Mouse (Mus musculus) CH12.LX (cell line): Measurements from ENCODE around the gene Fcor. TPM values are rescaled to one million over a fixed set of nuclear protein-coding genes. Genes with fewer than 3 reads are reported as not detected.

ENCODE experiments used
- DNase-seq: peaks from one replicate; pipeline ENCODE4 v3.0.0-alpha.2; 2013; ENCODE audit errors: extremely low read depth
- H3K27ac ChIP-seq: 2 replicates; pipeline ENCODE4 v1.5.1; 2012; ENCODE audit warnings: low read depth, mild to moderate bottlenecking, control low read depth, moderate library complexity; ENCODE audit not compliant: insufficient read depth
- H3K27me3 ChIP-seq: replicated peaks from 2 replicates; pipeline ENCODE3; 2012; ENCODE audit warnings: inconsistent platforms
- H3K36me3 ChIP-seq, 2 experiments: replicated peaks in 1 of 2; 2 replicates each; pipeline versions ENCODE3 to v1.6.1; 2012; ENCODE audit warnings: inconsistent platforms in 1 of 2, low read length in 1 of 2, mild to moderate bottlenecking in 1 of 2, mixed read lengths in 1 of 2, moderate library complexity in 1 of 2; ENCODE audit not compliant: control insufficient read depth in 1 of 2, insufficient read depth in 1 of 2
- H3K4me1 ChIP-seq, 2 experiments: 2 replicates each; pipeline ENCODE4 v1.6.1; 2012; ENCODE audit warnings: inconsistent platforms in 1 of 2, moderate library complexity in 1 of 2; ENCODE audit not compliant: insufficient read depth in 2 of 2, control insufficient read depth in 1 of 2
- H3K4me2 ChIP-seq: 2 replicates; pipeline ENCODE4 v1.6.1; 2012; ENCODE audit warnings: low read depth, mild to moderate bottlenecking, control low read depth; ENCODE audit not compliant: poor library complexity, insufficient read depth, severe bottlenecking
- H3K4me3 ChIP-seq, 3 experiments: fragments of 150-350 bp in 1 of 3; sonication (generic) in 1 of 3; replicated peaks in 1 of 3; 2 replicates each; pipeline versions ENCODE3 to v1.5.1; 2011 to 2012; ENCODE audit warnings: low read depth in 2 of 3, low read length in 2 of 3, mild to moderate bottlenecking in 2 of 3, moderate library complexity in 2 of 3, control low read depth in 1 of 3, improper control_type of control experiment in 1 of 3, inconsistent platforms in 1 of 3, mixed read lengths in 1 of 3; ENCODE audit not compliant: poor library complexity in 1 of 3
- H3K79me2 ChIP-seq: replicated peaks from 2 replicates; pipeline ENCODE4 v1.6.1; 2012; ENCODE audit warnings: mild to moderate bottlenecking, moderate library complexity; ENCODE audit not compliant: control insufficient read depth, poor library complexity, insufficient read depth, severe bottlenecking; ENCODE audit errors: extremely low read depth
- H3K9ac ChIP-seq: 2 replicates; pipeline ENCODE4 v1.6.1; 2012; ENCODE audit warnings: low read depth, mild to moderate bottlenecking, control low read depth, moderate library complexity; ENCODE audit not compliant: insufficient read depth
- H3K9me3 ChIP-seq: replicated peaks from 2 replicates; pipeline ENCODE3; 2012; ENCODE audit warnings: low read length, inconsistent platforms, mixed read lengths
- BHLHE40 ChIP-seq: IDR thresholded peaks from 2 replicates; pipeline ENCODE4 v1.6.1; 2011; ENCODE audit warnings: mild to moderate bottlenecking, low read depth, low read length, improper control_type of control experiment
- CHD1 ChIP-seq: IDR thresholded peaks from 2 replicates; pipeline ENCODE4 v1.6.1; 2012; ENCODE audit warnings: low read depth, low read length, improper control_type of control experiment, inconsistent platforms
- CHD2 ChIP-seq: IDR thresholded peaks from 2 replicates; pipeline ENCODE4 v1.6.1; 2011; ENCODE audit warnings: low read length, improper control_type of control experiment
- CTCF ChIP-seq, 2 experiments: IDR thresholded peaks in 1 of 2; conservative IDR thresholded peaks in 1 of 2; 2 replicates each; pipeline ENCODE4 v1.5.1; 2011 to 2012; ENCODE audit warnings: low read depth in 2 of 2, low read length in 2 of 2, improper control_type of control experiment in 1 of 2, inconsistent platforms in 1 of 2, mild to moderate bottlenecking in 1 of 2, moderate library complexity in 1 of 2
- E2F4 ChIP-seq: IDR thresholded peaks from 2 replicates; pipeline ENCODE4 v1.6.1; 2011; ENCODE audit warnings: low read depth, low read length, improper control_type of control experiment; ENCODE audit not compliant: insufficient replicate concordance
- ELF1 ChIP-seq: IDR thresholded peaks from 2 replicates; pipeline ENCODE4 v1.6.1; 2014; ENCODE audit warnings: low read depth, mild to moderate bottlenecking, inconsistent platforms, low read length, improper control_type of control experiment
- EP300 ChIP-seq: IDR thresholded peaks from 2 replicates; pipeline ENCODE4 v1.6.1; 2011; ENCODE audit warnings: low read length, improper control_type of control experiment
- ETS1 ChIP-seq: conservative IDR thresholded peaks from 2 replicates; pipeline ENCODE4 v1.6.1; 2012; ENCODE audit warnings: low read depth, mild to moderate bottlenecking, inconsistent platforms, low read length, improper control_type of control experiment, moderate library complexity
- GABPA ChIP-seq: IDR thresholded peaks from 2 replicates; pipeline ENCODE4 v1.6.1; 2012; ENCODE audit warnings: low read depth, low read length, improper control_type of control experiment, inconsistent platforms; ENCODE audit not compliant: insufficient replicate concordance
- HCFC1 ChIP-seq: IDR thresholded peaks from 2 replicates; pipeline ENCODE4 v1.6.1; 2012; ENCODE audit warnings: low read depth, mild to moderate bottlenecking, inconsistent platforms, low read length, improper control_type of control experiment
- IRF4 ChIP-seq: IDR thresholded peaks from 2 replicates; pipeline ENCODE4 v1.6.1; 2014; ENCODE audit warnings: low read depth, mild to moderate bottlenecking, inconsistent platforms, low read length, improper control_type of control experiment
- JUN ChIP-seq: IDR thresholded peaks from 2 replicates; pipeline ENCODE4 v1.6.1; 2011; ENCODE audit warnings: low read depth, mild to moderate bottlenecking, low read length, improper control_type of control experiment, moderate library complexity; ENCODE audit not compliant: insufficient read depth
- JUND ChIP-seq: conservative IDR thresholded peaks from 2 replicates; pipeline ENCODE4 v1.6.1; 2011; ENCODE audit warnings: low read depth, low read length, improper control_type of control experiment
- KAT2A ChIP-seq: IDR thresholded peaks from 2 replicates; pipeline ENCODE4 v1.6.1; 2012; ENCODE audit warnings: low read length, improper control_type of control experiment, inconsistent platforms; ENCODE audit not compliant: insufficient replicate concordance
- MAFK ChIP-seq: IDR thresholded peaks from 2 replicates; pipeline ENCODE4 v1.6.1; 2011; ENCODE audit warnings: low read length, improper control_type of control experiment; ENCODE audit not compliant: insufficient replicate concordance
- MAX ChIP-seq: IDR thresholded peaks from 2 replicates; pipeline ENCODE4 v1.6.1; 2011; ENCODE audit warnings: low read length, improper control_type of control experiment
- MAZ ChIP-seq: IDR thresholded peaks from 2 replicates; pipeline ENCODE4 v1.6.1; 2012; ENCODE audit warnings: low read depth, mild to moderate bottlenecking, inconsistent platforms, low read length, improper control_type of control experiment, moderate library complexity
- MEF2A ChIP-seq: IDR thresholded peaks from 2 replicates; pipeline ENCODE4 v1.6.1; 2014; ENCODE audit warnings: low read depth, mild to moderate bottlenecking, inconsistent platforms, low read length, improper control_type of control experiment, borderline replicate concordance
- MXI1 ChIP-seq: IDR thresholded peaks from 2 replicates; pipeline ENCODE4 v1.6.1; 2011; ENCODE audit warnings: mild to moderate bottlenecking, low read depth, low read length, improper control_type of control experiment
- MYC ChIP-seq: IDR thresholded peaks from 2 replicates; pipeline ENCODE4 v1.6.1; 2011; ENCODE audit warnings: low read depth, mild to moderate bottlenecking, improper control_type of control experiment, low read length
- NELFE ChIP-seq: IDR thresholded peaks from 2 replicates; pipeline ENCODE4 v1.6.1; 2011; ENCODE audit warnings: low read depth, low read length, improper control_type of control experiment
- NRF1 ChIP-seq: IDR thresholded peaks from 2 replicates; pipeline ENCODE4 v1.6.1; 2014; ENCODE audit warnings: low read depth, mild to moderate bottlenecking, inconsistent platforms, low read length, improper control_type of control experiment, moderate library complexity
- PAX5 ChIP-seq: IDR thresholded peaks from 2 replicates; pipeline ENCODE4 v1.6.1; 2012; ENCODE audit warnings: low read length, inconsistent platforms, mixed read lengths
- POLR2A ChIP-seq: IDR thresholded peaks from 2 replicates; pipeline ENCODE4 v1.6.1; 2011; ENCODE audit warnings: low read depth, mild to moderate bottlenecking, improper control_type of control experiment, low read length
- POLR2AphosphoS2 ChIP-seq: IDR thresholded peaks from 2 replicates; pipeline ENCODE4 v1.6.1; 2011; ENCODE audit warnings: low read depth, low read length, improper control_type of control experiment
- RAD21 ChIP-seq: IDR thresholded peaks from 2 replicates; pipeline ENCODE4 v1.6.1; 2011; ENCODE audit warnings: low read depth, mild to moderate bottlenecking, low read length, improper control_type of control experiment, moderate library complexity
- RCOR1 ChIP-seq: conservative IDR thresholded peaks from 2 replicates; pipeline ENCODE4 v1.6.1; 2012; ENCODE audit warnings: low read depth, mild to moderate bottlenecking, inconsistent platforms, low read length, improper control_type of control experiment
- SIN3A ChIP-seq: IDR thresholded peaks from 2 replicates; pipeline ENCODE4 v1.6.1; 2012; ENCODE audit warnings: low read length, improper control_type of control experiment, inconsistent platforms
- SMC3 ChIP-seq: IDR thresholded peaks from 2 replicates; pipeline ENCODE4 v1.6.1; 2011; ENCODE audit warnings: low read depth, low read length, improper control_type of control experiment
- TBP ChIP-seq: conservative IDR thresholded peaks from 2 replicates; pipeline ENCODE4 v1.6.1; 2011; ENCODE audit warnings: low read depth, low read length, improper control_type of control experiment
- TCF12 ChIP-seq: IDR thresholded peaks from 2 replicates; pipeline ENCODE4 v1.6.1; 2014; ENCODE audit warnings: low read depth, mild to moderate bottlenecking, inconsistent platforms, low read length, improper control_type of control experiment
- UBTF ChIP-seq: IDR thresholded peaks from 2 replicates; pipeline ENCODE4 v1.6.1; 2012; ENCODE audit warnings: low read depth, mild to moderate bottlenecking, inconsistent platforms, low read length, improper control_type of control experiment, moderate library complexity
- USF1 ChIP-seq: IDR thresholded peaks from 2 replicates; pipeline ENCODE4 v1.6.1; 2014; ENCODE audit warnings: low read depth, mild to moderate bottlenecking, inconsistent platforms, low read length, improper control_type of control experiment
- USF2 ChIP-seq: conservative IDR thresholded peaks from 2 replicates; pipeline ENCODE4 v1.6.1; 2011; ENCODE audit warnings: low read depth, low read length, improper control_type of control experiment
- ZC3H11A ChIP-seq: IDR thresholded peaks from 2 replicates; pipeline ENCODE4 v1.6.1; 2012; ENCODE audit warnings: low read depth, mild to moderate bottlenecking, inconsistent platforms, low read length, improper control_type of control experiment
- ZKSCAN1 ChIP-seq: IDR thresholded peaks from 2 replicates; pipeline ENCODE4 v1.6.1; 2012; ENCODE audit warnings: low read depth, inconsistent platforms, low read length, improper control_type of control experiment, borderline replicate concordance
- ZMIZ1 ChIP-seq: IDR thresholded peaks from 2 replicates; pipeline ENCODE4 v1.6.1; 2012; ENCODE audit warnings: low read depth, mild to moderate bottlenecking, inconsistent platforms, low read length, improper control_type of control experiment
- ZNF384 ChIP-seq: IDR thresholded peaks from 2 replicates; pipeline ENCODE4 v1.6.1; 2012; ENCODE audit warnings: low read depth, low read length, improper control_type of control experiment, inconsistent platforms
- dilution Hi-C: fragments of 300-500 bp; cut with MboI; formaldehyde crosslinking; loops from 2 replicates; pipeline ENCODE4 v1.14.3; 2020; ENCODE audit warnings: low sequenced_read_pairs; ENCODE audit not compliant: extremely low pct_unique_long_range_greater_than_20kb, extremely low pct_ligation_motif_present
- in situ Hi-C: fragments of 300-500 bp; cut with MboI; formaldehyde crosslinking; loops from 3 replicates; pipeline ENCODE4 v1.14.3; 2019; ENCODE audit warnings: low sequenced_read_pairs, low pct_ligation_motif_present, low pct_unique_long_range_greater_than_20kb, mixed read lengths
- polyA plus RNA-seq: library from polyadenylated mRNA; unstranded; fragments of >175 nt; gene quantifications from 2 replicates; pipeline ENCODE4 v1.2.1, GENCODE M21; 2012; ENCODE audit warnings: low read depth; ENCODE audit not compliant: insufficient read length
- total RNA-seq, 2 experiments: library from RNA; depleted of rRNA; stranded (reverse); fragments of 300-350 nt in 1 of 2; fragments of >200 nt in 1 of 2; gene quantifications; 2 replicates each; pipeline ENCODE4 v1.2.3; 2012 to 2014

Gene Fcor
- total and polyA plus RNA-seq, 3 experiments: 0.63 TPM; not detected in 2

DNA sequence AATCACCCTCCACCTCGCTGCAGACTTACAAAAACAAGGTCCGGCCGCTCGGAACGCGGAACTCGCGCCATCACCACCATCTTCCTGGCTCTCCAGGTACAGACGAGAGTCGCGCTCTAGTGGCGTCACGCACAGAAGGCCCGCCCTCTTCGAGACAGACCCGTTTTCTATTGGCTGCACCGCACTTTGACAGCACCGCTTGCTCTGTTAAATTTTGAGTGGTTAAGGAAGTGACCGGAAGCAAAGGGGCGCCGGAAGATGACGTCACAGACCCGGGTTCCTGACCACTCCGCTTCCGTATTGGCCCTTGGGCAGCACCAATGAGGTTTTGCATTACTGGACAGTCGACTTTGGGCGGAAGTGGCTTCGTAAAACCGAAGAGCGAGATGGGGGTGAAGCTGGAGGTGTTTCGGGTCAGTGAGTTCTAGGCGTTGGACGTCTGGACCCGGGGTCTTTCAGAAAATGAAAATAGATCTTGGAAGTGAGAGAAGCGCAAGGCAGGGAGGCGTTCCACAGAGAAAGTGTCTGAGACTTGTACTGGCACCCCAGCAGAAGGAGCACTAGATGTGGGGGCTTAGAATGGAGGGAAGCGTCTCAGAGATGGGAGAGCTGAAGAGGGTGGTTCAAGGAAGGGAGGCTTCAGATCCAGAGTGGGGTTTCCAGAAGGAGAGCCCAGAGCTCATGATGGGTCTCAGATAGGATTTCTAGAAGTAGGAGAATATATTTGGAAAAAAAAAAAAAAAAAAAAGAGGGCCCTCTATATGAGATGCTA, 50.8 kb downstream of the Fcor start, which contains the start of the genes Xab2 and Pet100:
TSS of gene Xab2 (minus strand) at position 118 of the 772 bp plus-strand sequence.
TSS of gene Pet100 (plus strand) at position 350 of the 772 bp plus-strand sequence.
- H3K9me3 ChIP-seq: no peaks in the 10 kb centered on the region
- dilution Hi-C loops: no loop called here
- no peak within 1 kb of the TSS for H3K27ac ChIP-seq
- H3K79me2 ChIP-seq: peaks cover 25% of the 10 kb centered on the region
- TF ChIP-seq EP300 (no peak), ETS1 (no peak), JUND (peak; percentile 50; the same call in 1 of the 2 replicates), HCFC1 (peak; percentile 99), ELF1 (peak; percentile 100), MAX (no peak), ZC3H11A (no peak), ZKSCAN1 (no peak), KAT2A (peak; percentile 99), PAX5 (no peak), SMC3 (no peak), POLR2AphosphoS2 (no peak), MYC (no peak), TCF12 (peak; percentile 69; the same call in 1 of the 2 replicates), BHLHE40 (0 out of 2 replicates have a peak, but pooled peaks have one; percentile 23), NELFE (0 out of 2 replicates have a peak, but pooled peaks have one; percentile 59), RAD21 (no peak), CTCF (conservative IDR thresholded peaks at IDR 0.05 in 1 of 2, IDR thresholded peaks at IDR 0.05 in 1 of 2; ENCODE audit: low read depth in 2 of 2, low read length in 2 of 2) (no peak), NRF1 (peak; percentile 53), MXI1 (peak; percentile 78), JUN (peak; percentile 30; the same call in 1 of the 2 replicates), RCOR1 (no peak), MAFK (no peak), TBP (0 out of 2 replicates have a peak, but pooled peaks have one; percentile 35), ZMIZ1 (no peak), ZNF384 (no peak), SIN3A (peak; percentile 100), IRF4 (peak; percentile 71; the same call in 1 of the 2 replicates), POLR2A (peak; percentile 73), CHD1 (no peak), UBTF (no peak), GABPA (peak; percentile 67; the same call in 1 of the 2 replicates), E2F4 (no peak; the same call in 1 of the 2 replicates), CHD2 (peak; percentile 98), USF2 (no peak), MEF2A (peak; percentile 64; the same call in 1 of the 2 replicates), MAZ (peak; percentile 86; the same call in 1 of the 2 replicates), USF1 (no peak)
- DNase-seq: peak; percentile 100
- H3K4me2 ChIP-seq: peak within 1 kb of the TSS; percentile 88
- no peaks in the 10 kb centered on the region for H3K27me3 ChIP-seq
- in situ Hi-C loops: loop anchor here (10.0 kb wide), 1 partner anchor 47 kb away; no protein-coding TSS in a partner anchor
- H3K4me3 ChIP-seq: peak within 1 kb of the TSS; percentile 90 to 96 (median 93)
- peaks cover 30 to 65% of the 10 kb centered on the region in 2 experiments for H3K36me3 ChIP-seq
- peaks cover 6 to 27% of the 10 kb centered on the region in 2 experiments for H3K4me1 ChIP-seq
- peak within 1 kb of the TSS; percentile 96 for H3K9ac ChIP-seq
